Mouse (Mus musculus) layer of hippocampus, adult 9-10 months (tissue): ENCODE measurements at regions not wholly inside any gene's neighbourhood (a gene's known extent, or its start where the extent isn't known, plus 50 kb on each side); places are given as distances from the start of the nearest gene placed in this dataset.

Experiments
- DNase-seq: peaks from one replicate; pipeline ENCODE4 v3.0.0; 2022; ENCODE audit warnings: low spot score

GRCm38 (mm10) chr7:67814861-67815260 is 55.3 kb upstream of the Synm start:
- DNase-seq, result no peak
